Mouse (Mus musculus): ENCODE results near the gene Olfr1414. TPM values are rescaled to one million over a fixed set of nuclear protein-coding genes. Genes with fewer than 3 reads are reported as not detected.
"Not testable (repeated sequence)": the region's sequence is repeated elsewhere in the genome, so short reads cannot be mapped to it uniquely, and the experiment has no call there.

Olfr1414 gene
- total and polyA plus RNA-seq, 3 experiments: not detected

DNA sequence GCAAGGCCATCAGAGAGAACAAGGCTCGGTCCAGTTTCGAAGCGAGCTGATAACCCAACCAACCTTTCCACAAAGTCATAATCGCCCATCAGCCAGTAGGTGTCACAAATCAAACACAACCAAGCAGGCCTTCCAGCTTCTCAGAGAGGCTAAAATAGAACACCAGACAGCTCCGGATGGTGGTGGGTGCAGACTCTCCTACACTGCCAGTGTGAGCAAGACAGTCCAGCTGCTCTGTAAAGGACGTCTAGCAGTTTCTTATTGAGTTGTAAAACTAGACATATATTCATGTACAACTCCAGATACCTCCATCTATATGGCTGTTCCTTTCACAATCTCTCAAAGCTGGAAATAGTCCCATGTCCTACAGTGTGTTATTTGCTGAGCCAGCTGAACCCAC, 585 bp upstream of the Olfr1414 start:
- 72% methylated on average over 6 of the region's 6 CpGs for WGBS
- Histone ChIP-seq H3K36me3 (ENCODE audit: control insufficient read depth, insufficient read depth, low read length) (no peaks in the 10 kb centered on the region), H3K4me1 (ENCODE audit: control insufficient read depth, insufficient read depth, low read length) (no peaks in the 10 kb centered on the region), H3K27me3 (ENCODE audit: control insufficient read depth, insufficient read depth, low read length) (no peaks in the 10 kb centered on the region), H3K27ac (no peak overlapping the region), H3K9ac (ENCODE audit: low read depth, low read length) (no peak overlapping the region), H3K79me2 (replicated peaks; ENCODE audit: control insufficient read depth, insufficient read depth, low read length) (no peaks in the 10 kb centered on the region), H3K4me3 (no peak overlapping the region)
- intact Hi-C loops (cut with DNase I): no loop called here
- no peak for DNase-seq
- no peak for TF ChIP-seq CTCF (IDR thresholded peaks at IDR 0.05)
- TF ChIP-seq POLR2A (IDR thresholded peaks at IDR 0.05; ENCODE audit: insufficient read depth, low read depth, low read length): no peak
- TF ChIP-seq EP300 (IDR thresholded peaks at IDR 0.05; ENCODE audit: insufficient read depth, low read depth, low read length): no peak

GRCm38 (mm10) chr1:92515390-92515789, 3.1 kb downstream of the Olfr1414 start:
- no peaks in the 10 kb centered on the region for H3K4me1 ChIP-seq (ENCODE audit: control insufficient read depth, insufficient read depth, low read length)
- WGBS: 77% methylated on average over 11 of the region's 11 CpGs
- intact Hi-C loops (cut with DNase I): no loop called here
- H3K9ac ChIP-seq (ENCODE audit: low read depth, low read length): no peak overlapping the region
- H3K27ac ChIP-seq: no peak overlapping the region
- TF ChIP-seq POLR2A (IDR thresholded peaks at IDR 0.05; ENCODE audit: insufficient read depth, low read depth, low read length) (no peak), CTCF (IDR thresholded peaks at IDR 0.05) (no peak), EP300 (IDR thresholded peaks at IDR 0.05; ENCODE audit: insufficient read depth, low read depth, low read length) (no peak)
- no peaks in the 10 kb centered on the region for H3K36me3 ChIP-seq (ENCODE audit: control insufficient read depth, insufficient read depth, low read length)
- DNase-seq: no peak
- no peak overlapping the region for H3K4me3 ChIP-seq
- no peaks in the 10 kb centered on the region for H3K79me2 ChIP-seq (replicated peaks; ENCODE audit: control insufficient read depth, insufficient read depth, low read length)
- H3K27me3 ChIP-seq (ENCODE audit: control insufficient read depth, insufficient read depth, low read length): no peaks in the 10 kb centered on the region

GRCm38 (mm10) chr1:92511646-92512045, 6.8 kb downstream of the Olfr1414 start:
- intact Hi-C loops (cut with DNase I); H3K27ac ChIP-seq; H3K79me2 ChIP-seq (replicated peaks; ENCODE audit: control insufficient read depth, insufficient read depth, low read length); H3K36me3 ChIP-seq (ENCODE audit: control insufficient read depth, insufficient read depth, low read length); H3K4me3 ChIP-seq; H3K4me1 ChIP-seq (ENCODE audit: control insufficient read depth, insufficient read depth, low read length); H3K27me3 ChIP-seq (ENCODE audit: control insufficient read depth, insufficient read depth, low read length); H3K9ac ChIP-seq (ENCODE audit: low read depth, low read length); DNase-seq: not testable (repeated sequence)
- 73% methylated on average over 5 of the region's 5 CpGs for WGBS

DNA sequence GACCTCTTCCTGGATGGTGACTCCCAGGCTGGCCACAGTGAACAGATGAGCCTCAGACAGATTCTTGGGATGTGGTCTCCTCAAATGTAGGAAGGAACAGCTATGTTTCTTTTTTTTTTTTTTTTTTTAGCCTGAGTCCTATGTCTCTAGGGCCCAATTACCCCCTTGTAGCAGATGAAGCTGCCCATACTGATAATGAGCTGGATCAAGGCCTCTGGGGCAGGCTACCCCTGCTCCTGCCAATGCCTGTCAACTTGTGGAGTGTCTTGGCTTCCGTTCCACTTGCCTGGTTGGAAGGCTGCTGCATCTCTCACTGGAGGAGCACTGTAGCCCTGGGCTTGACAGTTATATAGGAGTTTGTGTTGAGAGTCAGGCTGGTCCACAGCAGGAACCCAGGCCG, 22.5 kb downstream of the Olfr1414 start, which contains the start of gene Olfr1415:
Gene Olfr1415 (minus strand): TSS at position 101 of the 400 bp plus-strand sequence.
- no peaks in the 10 kb centered on the region for H3K79me2 ChIP-seq (replicated peaks; ENCODE audit: control insufficient read depth, insufficient read depth, low read length)
- no peak for DNase-seq
- no peak within 1 kb of the TSS for H3K9ac ChIP-seq (ENCODE audit: low read depth, low read length)
- H3K27ac ChIP-seq: no peak within 1 kb of the TSS
- H3K4me3 ChIP-seq: no peak within 1 kb of the TSS
- intact Hi-C loops (cut with DNase I): no loop called here
- TF ChIP-seq EP300 (IDR thresholded peaks at IDR 0.05; ENCODE audit: insufficient read depth, low read depth, low read length): no peak
- TF ChIP-seq POLR2A (IDR thresholded peaks at IDR 0.05; ENCODE audit: insufficient read depth, low read depth, low read length): no peak
- TF ChIP-seq CTCF (IDR thresholded peaks at IDR 0.05): no peak
- H3K27me3 ChIP-seq (ENCODE audit: control insufficient read depth, insufficient read depth, low read length): peaks cover 2% of the 10 kb centered on the region; the same call in 1 of the 2 replicates
- no peaks in the 10 kb centered on the region for H3K36me3 ChIP-seq (ENCODE audit: control insufficient read depth, insufficient read depth, low read length)
- H3K4me1 ChIP-seq (ENCODE audit: control insufficient read depth, insufficient read depth, low read length): no peaks in the 10 kb centered on the region
- 68% methylated on average over 2 of the region's 2 CpGs for WGBS

DNA sequence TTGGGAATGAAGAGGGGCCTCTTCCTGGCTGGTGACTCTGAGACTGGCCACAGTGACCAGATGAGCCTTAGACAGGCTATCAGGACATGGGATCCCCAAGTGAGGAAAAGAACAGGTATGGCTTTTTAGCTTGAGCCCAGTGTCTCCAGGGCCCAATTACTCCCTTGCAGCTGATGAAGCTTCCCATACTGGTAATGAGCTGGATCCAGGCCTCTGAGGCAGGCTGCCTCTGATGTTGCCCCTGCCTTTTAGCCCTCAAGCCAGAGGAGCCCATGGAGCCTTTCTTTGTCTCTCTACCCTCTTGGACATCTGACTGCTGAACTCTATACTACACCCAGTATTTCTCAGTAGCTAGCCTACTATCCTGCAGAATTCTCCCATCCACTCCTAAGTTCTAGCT, 33.4 kb downstream of the Olfr1414 start, which contains the start of gene Olfr1416:
Gene Olfr1416 (minus strand): TSS at position 101 of the 400 bp plus-strand sequence.
- no peaks in the 10 kb centered on the region for H3K36me3 ChIP-seq (ENCODE audit: control insufficient read depth, insufficient read depth, low read length)
- intact Hi-C loops (cut with DNase I): no loop called here
- no peak for TF ChIP-seq CTCF (IDR thresholded peaks at IDR 0.05)
- TF ChIP-seq EP300 (IDR thresholded peaks at IDR 0.05; ENCODE audit: insufficient read depth, low read depth, low read length): no peak
- TF ChIP-seq POLR2A (IDR thresholded peaks at IDR 0.05; ENCODE audit: insufficient read depth, low read depth, low read length): no peak
- H3K27me3 ChIP-seq (ENCODE audit: control insufficient read depth, insufficient read depth, low read length): no peaks in the 10 kb centered on the region
- H3K79me2 ChIP-seq (replicated peaks; ENCODE audit: control insufficient read depth, insufficient read depth, low read length): no peaks in the 10 kb centered on the region
- no peaks in the 10 kb centered on the region for H3K4me1 ChIP-seq (ENCODE audit: control insufficient read depth, insufficient read depth, low read length)
- H3K27ac ChIP-seq: no peak within 1 kb of the TSS
- no peak for DNase-seq
- no peak within 1 kb of the TSS for H3K4me3 ChIP-seq
- H3K9ac ChIP-seq (ENCODE audit: low read depth, low read length): no peak within 1 kb of the TSS

DNA sequence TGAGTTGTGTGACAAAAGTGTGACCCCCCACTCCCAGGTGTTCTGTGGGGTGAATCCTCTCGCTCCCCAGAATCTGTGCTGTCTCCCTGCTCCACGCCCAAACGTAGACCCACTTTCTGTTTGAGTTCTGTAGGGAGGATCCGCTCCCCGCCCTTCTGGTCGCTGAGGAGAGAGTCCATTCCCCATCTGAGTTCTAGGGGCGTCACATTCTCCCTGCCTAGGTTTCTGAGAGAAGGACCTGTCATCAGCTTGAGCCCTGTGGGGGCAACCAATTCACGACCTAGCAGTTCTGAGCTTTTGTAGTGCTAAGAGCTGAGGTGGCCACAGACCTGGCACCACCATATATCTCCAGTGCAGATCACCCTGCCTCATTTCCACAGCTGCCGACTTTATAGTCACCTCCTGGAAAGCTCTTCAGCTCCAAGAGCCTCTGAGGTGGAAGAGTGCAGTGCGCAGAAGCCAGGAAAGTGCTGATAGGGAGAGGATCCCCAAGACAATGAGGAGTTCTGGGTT, 44.3 kb downstream of the Olfr1414 start:
- H3K9ac ChIP-seq (ENCODE audit: low read depth, low read length): peak overlapping the region; percentile 64
- DNase-seq: no peak
- TF ChIP-seq EP300 (IDR thresholded peaks at IDR 0.05; ENCODE audit: insufficient read depth, low read depth, low read length) (no peak), POLR2A (IDR thresholded peaks at IDR 0.05; ENCODE audit: insufficient read depth, low read depth, low read length) (no peak), CTCF (IDR thresholded peaks at IDR 0.05) (no peak)
- peaks cover 6% of the 10 kb centered on the region for H3K4me1 ChIP-seq (ENCODE audit: control insufficient read depth, insufficient read depth, low read length)
- intact Hi-C loops (cut with DNase I): no loop called here
- peaks cover 4% of the 10 kb centered on the region for H3K36me3 ChIP-seq (ENCODE audit: control insufficient read depth, insufficient read depth, low read length)
- no peaks in the 10 kb centered on the region for H3K79me2 ChIP-seq (replicated peaks; ENCODE audit: control insufficient read depth, insufficient read depth, low read length)
- peak overlapping the region; percentile 71 for H3K4me3 ChIP-seq
- WGBS: 2% methylated on average over 10 of the region's 10 CpGs
- 0 out of 2 replicates have a peak, but pooled peaks cover 2% of the 10 kb centered on the region for H3K27me3 ChIP-seq (ENCODE audit: control insufficient read depth, insufficient read depth, low read length)
- peak overlapping the region; percentile 94 for H3K27ac ChIP-seq
